Mouse (Mus musculus) kidney, postnatal 14 days (tissue): ENCODE measurements at regions not wholly inside any gene's neighbourhood (a gene's known extent, or its start where the extent isn't known, plus 50 kb on each side); places are given as distances from the start of the nearest gene placed in this dataset.
A peak's percentile ranks its signal among the peaks of the same experiment; 100 is the strongest.

Source experiments
- DNase-seq: peaks from one replicate; pipeline ENCODE4 v3.0.0; 2022; ENCODE audit warnings: mixed read lengths

DNA sequence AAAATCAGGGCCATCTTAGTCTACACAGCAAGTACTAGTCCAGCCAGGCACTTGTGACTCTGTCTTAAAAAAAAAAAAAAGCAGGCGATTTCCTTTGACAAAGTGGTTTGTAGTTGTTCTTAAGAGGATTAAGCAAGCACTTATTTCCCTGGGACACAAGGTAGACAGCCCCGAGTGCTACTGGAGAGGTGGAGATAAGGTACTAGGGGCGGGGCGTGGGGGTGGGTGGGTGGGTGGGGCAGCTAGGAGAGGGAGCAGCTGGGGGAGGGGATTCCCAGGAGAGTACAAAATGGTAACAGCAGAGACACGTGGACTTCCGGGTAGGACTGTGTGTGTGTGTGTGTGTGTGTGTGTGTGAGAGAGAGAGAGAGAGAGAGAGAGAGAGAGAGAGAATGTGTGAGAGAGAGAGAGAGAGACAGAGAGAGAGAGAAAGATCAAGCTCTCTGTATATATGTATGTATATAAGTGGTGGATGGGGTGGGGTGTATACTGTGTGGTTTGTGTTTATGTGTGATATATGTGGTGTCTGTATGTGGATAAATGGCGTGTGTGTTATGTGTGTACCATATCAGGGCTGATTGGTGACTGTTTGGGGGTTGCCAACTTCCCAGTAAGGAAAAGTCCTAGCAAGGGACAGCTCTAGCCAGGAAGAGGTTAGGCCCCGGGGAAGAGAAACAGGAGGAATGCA is 72.1 kb upstream of the Tle3 start:
- DNase-seq: no peak

- DNase-seq: no peak
Observed at GRCm38 (mm10) chr9:61301070-61301469, 71.1 kb upstream of the Tle3 start.

DNA sequence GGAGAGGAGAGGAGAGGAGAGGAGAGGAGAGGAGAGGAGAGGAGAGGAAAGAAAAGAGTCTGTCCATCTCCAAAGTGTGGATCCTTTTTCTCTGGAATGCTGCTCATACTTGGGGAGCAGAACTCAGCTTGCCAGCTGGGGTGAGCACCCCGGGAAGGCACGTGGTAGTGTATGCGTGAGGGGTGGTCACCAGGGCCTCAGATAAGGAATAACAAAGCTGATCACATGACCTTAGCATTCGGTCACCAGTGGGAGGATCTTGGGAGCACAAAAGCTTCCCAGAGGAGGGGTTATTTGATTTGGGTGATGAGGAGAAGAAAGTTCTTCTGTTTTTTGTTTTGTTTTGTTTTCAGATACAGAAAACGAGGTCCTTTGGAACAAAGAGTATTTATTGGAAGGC is 69.4 kb upstream of the Tle3 start:
- DNase-seq: no peak

GRCm38 (mm10) chr9:61306306-61306705 is 65.9 kb upstream of the Tle3 start:
- peak; percentile 87 for DNase-seq

DNA sequence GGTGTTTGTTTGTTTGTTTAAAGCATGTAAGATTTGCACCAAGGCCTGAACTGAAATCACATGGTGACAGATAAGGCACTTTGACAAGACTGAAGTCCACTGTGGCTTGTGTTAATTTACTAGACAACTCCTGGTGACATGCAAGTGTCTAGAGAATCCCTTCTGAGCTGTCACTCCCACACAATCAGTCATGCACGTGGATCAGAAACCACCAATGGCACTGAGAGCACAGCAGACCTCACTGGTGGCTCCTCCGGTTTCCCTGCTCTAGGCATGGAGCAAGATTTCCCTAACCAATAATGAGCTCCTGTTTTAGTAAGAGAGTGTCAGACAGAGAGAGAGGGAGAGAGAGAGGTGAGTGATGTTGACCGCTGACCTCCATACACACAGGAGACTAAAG is 63.1 kb upstream of the Tle3 start:
- DNase-seq: no peak

GRCm38 (mm10) chr9:61309768-61310493 is 62.2 kb upstream of the Tle3 start:
- no peak for DNase-seq

GRCm38 (mm10) chr9:61310574-61310973 is 61.6 kb upstream of the Tle3 start:
- DNase-seq: no peak

GRCm38 (mm10) chr9:61311604-61312003 is 60.6 kb upstream of the Tle3 start:
- DNase-seq: no peak

DNA sequence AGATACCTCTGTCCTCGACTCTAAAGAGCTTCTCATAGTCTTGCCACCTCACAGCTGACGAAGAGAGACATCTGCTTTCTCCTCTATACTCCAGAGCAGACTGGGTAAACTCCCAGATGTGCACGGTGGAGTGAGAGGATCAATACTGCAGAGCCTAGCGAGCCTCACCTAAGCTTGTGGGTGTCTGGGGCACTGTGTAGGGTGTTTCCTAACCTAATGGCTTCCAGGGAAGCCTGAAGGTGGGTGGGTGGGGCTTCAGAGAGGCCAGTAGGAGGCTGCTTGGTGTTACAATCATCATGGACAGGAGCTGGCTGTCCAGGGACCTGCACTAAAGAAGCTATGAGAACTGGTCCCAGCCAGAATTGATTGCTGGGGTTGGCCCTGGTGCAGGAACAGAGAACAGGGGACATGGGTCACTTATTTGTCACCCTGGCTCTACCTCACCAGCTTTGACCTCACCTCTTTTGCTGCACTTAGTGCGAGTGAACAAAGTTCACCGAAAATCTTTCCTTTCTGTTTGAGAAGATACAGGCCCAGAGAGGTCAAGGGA is 57.5 kb upstream of the Tle3 start:
- no peak for DNase-seq

GRCm38 (mm10) chr9:61315371-61316298 is 56.5 kb upstream of the Tle3 start:
- DNase-seq: peak; percentile 75

- DNase-seq: no peak
Observed at GRCm38 (mm10) chr9:61316442-61316841, 55.7 kb upstream of the Tle3 start.

DNA sequence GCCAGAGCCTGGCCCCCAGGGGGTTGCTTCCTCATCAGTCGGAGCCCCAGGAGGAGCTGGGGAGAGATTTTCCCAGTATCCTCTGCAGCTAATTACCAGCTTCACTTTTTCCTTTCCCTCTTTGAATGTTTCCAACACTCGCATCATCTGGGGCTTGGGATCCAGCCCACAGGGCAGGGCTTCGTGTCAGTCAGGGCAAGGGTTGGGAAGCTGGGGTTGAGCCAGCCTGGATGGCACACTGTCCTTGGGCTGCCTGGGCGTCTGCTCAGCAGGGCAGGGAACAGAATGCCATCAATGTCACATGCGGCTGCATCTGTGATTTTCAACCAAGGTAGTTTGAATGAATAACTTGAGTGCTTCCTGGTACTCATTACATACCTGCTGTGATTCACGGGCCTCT is 52.4 kb upstream of the Tle3 start:
- peak; percentile 51 for DNase-seq

- no peak for DNase-seq
Observed at GRCm38 (mm10) chr9:61321314-61321713, 50.9 kb upstream of the Tle3 start.

DNA sequence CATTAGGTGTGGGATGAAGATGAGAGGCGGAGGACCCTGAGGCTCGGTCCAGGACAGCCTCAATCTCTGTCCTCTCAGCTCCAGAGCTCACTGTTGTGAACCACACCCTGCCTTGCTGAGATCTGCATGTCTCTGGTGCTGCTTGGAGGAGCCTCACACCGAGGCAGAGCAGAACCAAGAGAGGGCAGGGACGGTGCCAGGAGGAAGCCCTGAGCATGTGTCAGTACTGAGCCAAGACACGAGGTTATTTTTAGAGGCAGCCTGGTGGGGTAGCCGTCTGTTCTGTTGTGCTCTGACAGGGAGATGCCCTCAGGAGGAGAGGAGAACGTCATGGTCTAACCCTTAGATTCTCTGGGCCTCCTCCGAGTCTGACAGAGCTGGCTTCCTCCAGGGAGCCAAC is 50.3 kb upstream of the Tle3 start:
- no peak for DNase-seq

DNA sequence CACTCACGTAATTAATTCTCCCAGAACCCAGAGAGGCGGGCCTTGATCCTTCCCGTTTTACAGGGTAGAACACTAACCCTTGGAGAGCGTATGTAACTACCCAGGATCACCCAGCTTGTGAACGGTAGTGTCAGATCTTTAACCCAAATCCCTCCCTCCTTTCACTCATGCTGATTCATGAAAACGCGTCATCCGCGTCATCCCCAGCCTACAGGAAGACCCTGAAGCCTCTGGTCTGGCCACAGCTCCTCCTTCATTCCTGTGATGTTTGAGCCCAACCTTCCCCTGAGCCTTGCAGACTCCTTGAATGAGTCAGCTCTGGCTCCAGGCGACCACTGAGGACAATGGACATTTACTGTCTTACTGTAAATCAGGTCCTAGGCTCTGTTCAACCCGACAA is 49.8 kb upstream of the Tle3 start:
- DNase-seq: no peak
